Mouse (Mus musculus) thymus, adult 18-20 months (tissue): ENCODE measurements around the gene Mfsd14a.

ENCODE experiments used
- DNase-seq, 2 experiments: peaks; one replicate each; pipeline ENCODE4 v3.0.0; 2022; ENCODE audit warnings: mixed read lengths in 2 of 2

Mfsd14a gene

GRCm38 (mm10) chr3:116650698-116651097 is 11.8 kb downstream of the Mfsd14a start:
- no peak for DNase-seq

GRCm38 (mm10) chr3:116648805-116649204 is 13.7 kb downstream of the Mfsd14a start:
- DNase-seq = no peak

- DNase-seq = no peak
Observed at GRCm38 (mm10) chr3:116646387-116646786, 16.1 kb downstream of the Mfsd14a start.

GRCm38 (mm10) chr3:116642373-116642772 is 20.1 kb downstream of the Mfsd14a start:
- no peak for DNase-seq

- no peak for DNase-seq
Observed at GRCm38 (mm10) chr3:116641811-116642371, 20.6 kb downstream of the Mfsd14a start.

GRCm38 (mm10) chr3:116640024-116640423 is 22.5 kb downstream of the Mfsd14a start:
- no peak for DNase-seq

GRCm38 (mm10) chr3:116638572-116638971 is 23.9 kb downstream of the Mfsd14a start:
- no peak for DNase-seq

- no peak for DNase-seq
Observed at GRCm38 (mm10) chr3:116637693-116638476, 24.6 kb downstream of the Mfsd14a start.

GRCm38 (mm10) chr3:116635799-116636198 is 26.7 kb downstream of the Mfsd14a start:
- no peak for DNase-seq

GRCm38 (mm10) chr3:116634853-116635252 is 27.6 kb downstream of the Mfsd14a start:
- no peak for DNase-seq

- DNase-seq = no peak
Observed at GRCm38 (mm10) chr3:116634091-116634490, 28.4 kb downstream of the Mfsd14a start.

GRCm38 (mm10) chr3:116632971-116633370 is 29.5 kb downstream of the Mfsd14a start:
- DNase-seq = no peak

GRCm38 (mm10) chr3:116631459-116631858 is 31.0 kb downstream of the Mfsd14a start:
- DNase-seq = no peak

- no peak for DNase-seq
Observed at GRCm38 (mm10) chr3:116622641-116623040, 39.8 kb downstream of the Mfsd14a start.

- no peak for DNase-seq
Observed at GRCm38 (mm10) chr3:116620636-116621370, 41.7 kb downstream of the Mfsd14a start.

- no peak for DNase-seq
Observed at GRCm38 (mm10) chr3:116618855-116619254, 43.6 kb downstream of the Mfsd14a start.

GRCm38 (mm10) chr3:116615318-116616068 is 47.0 kb downstream of the Mfsd14a start:
- DNase-seq = no peak

- DNase-seq = no peak
Observed at GRCm38 (mm10) chr3:116614295-116614892, 48.1 kb downstream of the Mfsd14a start, which contains the start of gene Trmt13. Trmt13 (minus strand) TSS chr3:116614587.

GRCm38 (mm10) chr3:116604570-116604969 is 57.9 kb downstream of the Mfsd14a start:
- no peak for DNase-seq

- DNase-seq = no peak
Observed at GRCm38 (mm10) chr3:116601781-116602180, 60.7 kb downstream of the Mfsd14a start.

- DNase-seq = no peak
Observed at GRCm38 (mm10) chr3:116601005-116601404, 61.5 kb downstream of the Mfsd14a start.

- DNase-seq = no peak
Observed at GRCm38 (mm10) chr3:116599705-116600104, 62.8 kb downstream of the Mfsd14a start.

GRCm38 (mm10) chr3:116595603-116595991 is 66.9 kb downstream of the Mfsd14a start:
- DNase-seq = no peak
